Mouse (Mus musculus) heart, postnatal 14 days (tissue): ENCODE results near the gene Sos1. TPM values are rescaled to one million over a fixed set of nuclear protein-coding genes. Genes with fewer than 3 reads are reported as not detected.

Experiments
- DNase-seq, 2 experiments: peaks; one replicate each; pipeline ENCODE4 v3.0.0; 2021 to 2022
- intact Hi-C: fragments of 180-260 bp; cut with DNase I; formaldehyde crosslinking; loops from one replicate; pipeline ENCODE4 v1.15.1; 2025
- long read RNA-seq, 2 experiments: library from polyadenylated mRNA; stranded (forward); transcript quantifications; one replicate each; pipeline ENCODE4 v2.0.0; 2021
- total RNA-seq, 2 experiments: library from RNA; stranded (reverse); gene quantifications; 2 replicates each; pipeline ENCODE4 v1.2.3; 2021

Sos1 gene
- total RNA-seq: 10 to 100 TPM; 14.1 to 15.6 TPM
- long read RNA-seq, experiment 1, full-length matches to known transcripts: 3 of 5 reads
- long read RNA-seq, experiment 1, partial matches to known transcripts: 1 of 5 reads
- long read RNA-seq, experiment 1, other reads (novel, unspliced or antisense): 1 of 5 reads
- long read RNA-seq, experiment 2, full-length matches to known transcripts: 3 of 6 reads
- long read RNA-seq, experiment 2, partial matches to known transcripts: 0 of 6 reads
- long read RNA-seq, experiment 2, other reads (novel, unspliced or antisense): 3 of 6 reads

DNA sequence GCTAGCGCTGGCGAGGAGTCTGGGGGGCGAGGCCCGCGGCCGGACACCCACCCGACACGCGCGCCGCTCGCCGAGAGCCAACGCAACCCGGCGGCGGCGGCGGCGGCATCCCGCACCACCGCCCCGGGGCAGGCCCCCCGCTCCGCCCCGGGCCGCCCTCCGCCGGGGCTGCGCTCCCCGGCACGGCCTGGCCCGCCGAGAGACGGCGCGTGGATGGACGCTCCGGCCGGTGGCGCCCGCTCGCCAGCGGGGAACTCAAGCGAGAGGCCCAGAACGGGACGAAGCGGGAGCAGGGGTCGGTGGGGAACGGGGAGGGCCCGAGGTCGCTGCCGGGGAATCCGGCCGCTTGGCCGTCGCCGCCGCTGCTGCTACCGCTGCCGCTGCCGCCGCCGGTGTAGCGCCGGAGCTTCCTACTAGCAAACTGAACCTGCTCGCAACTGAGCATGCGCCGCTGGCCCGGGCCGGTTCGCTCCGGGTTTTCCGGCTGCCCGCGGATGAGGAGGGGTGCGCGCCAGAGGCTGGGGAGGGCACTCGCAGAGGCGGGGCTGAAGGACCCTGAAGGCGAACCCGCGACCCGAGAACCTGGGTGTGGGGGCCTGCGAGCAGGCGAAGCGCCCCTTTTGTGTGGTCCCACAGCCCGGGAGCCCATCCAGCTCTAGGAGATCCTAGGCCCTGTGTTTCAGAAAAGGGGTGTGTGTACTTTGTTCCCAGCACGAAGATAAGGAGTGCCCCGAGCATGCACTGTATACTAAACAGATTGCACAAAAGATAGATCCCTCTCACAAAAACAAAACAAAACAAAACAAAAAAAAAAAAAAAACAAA lies at the start of gene Sos1:
Gene Sos1 (minus strand): TSS at position 423 of the 824 bp plus-strand sequence.
- intact Hi-C loops: no loop called here
- DNase-seq: peak; percentile 97 to 98

DNA sequence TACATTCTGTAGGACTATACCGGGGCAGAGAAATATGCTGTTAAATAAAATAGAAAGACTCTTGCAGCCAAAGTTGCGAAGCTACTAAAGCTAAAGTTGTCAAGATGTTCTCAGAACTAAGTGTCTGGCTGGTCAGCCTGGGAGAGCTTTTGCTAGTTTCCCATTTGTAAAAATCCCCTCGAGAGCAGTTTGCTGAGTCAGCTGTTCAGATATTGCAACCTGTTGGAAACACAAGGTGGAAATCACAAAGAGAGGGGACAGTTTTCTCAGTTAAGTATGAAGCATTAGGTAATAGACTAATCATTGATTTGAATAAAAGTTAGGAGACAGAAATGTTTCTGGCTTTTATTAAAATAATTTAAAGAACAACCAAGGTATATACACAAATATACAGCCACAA lies 43.0 kb upstream of the Sos1 start:
- no peak for DNase-seq
- intact Hi-C loops: no loop called here

DNA sequence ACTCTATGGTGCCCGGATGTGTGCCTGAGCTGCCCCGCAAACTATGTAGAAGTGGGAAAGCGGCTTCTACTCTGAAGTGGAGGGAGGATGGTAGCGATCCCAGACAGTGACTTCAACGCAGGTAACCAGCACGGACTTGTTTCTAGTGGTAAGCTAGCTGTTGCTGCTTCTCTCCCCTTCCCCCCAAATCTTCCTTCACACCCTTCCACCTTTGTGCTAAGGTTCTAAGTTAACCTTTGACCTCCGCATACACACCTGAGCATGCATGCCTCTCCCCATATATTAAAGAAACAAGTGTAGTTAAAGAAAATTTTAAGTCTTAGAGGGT lies 41.9 kb upstream of the Sos1 start:
- no peak for DNase-seq
- intact Hi-C loops: no loop called here

DNA sequence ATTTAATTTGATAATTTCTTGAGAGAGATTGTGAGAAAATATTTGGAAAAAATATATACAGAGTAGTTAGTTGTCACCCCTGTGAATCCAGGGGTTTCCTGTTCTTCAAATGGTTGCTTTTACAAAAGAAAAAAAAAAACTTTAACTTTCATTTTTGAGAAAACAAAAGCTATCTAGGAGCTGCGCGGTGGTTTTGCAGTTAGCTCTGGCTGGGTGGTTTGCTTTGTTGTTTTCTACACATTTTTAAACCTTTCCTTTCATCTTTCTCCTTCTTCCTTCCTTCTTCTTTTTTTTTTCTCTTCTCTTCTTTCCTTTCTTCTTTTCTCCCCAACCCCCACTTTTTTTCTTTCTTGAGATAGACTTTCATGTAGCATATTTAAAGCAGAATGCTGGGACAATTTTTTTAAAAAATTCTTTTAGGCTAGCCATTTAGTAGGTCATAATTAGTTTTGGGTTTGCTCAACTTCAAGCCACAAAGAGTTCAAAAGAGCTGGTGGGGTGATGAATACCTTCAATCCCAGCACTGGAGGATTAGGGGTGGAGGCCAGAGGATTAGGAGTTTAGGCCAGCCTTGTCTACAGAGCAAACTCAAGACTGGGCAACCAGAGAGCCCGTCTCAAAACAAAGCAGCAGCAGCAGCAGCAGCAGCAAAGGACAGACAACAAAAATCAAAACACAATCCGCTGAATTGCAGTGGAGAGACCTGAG lies 41.4 kb upstream of the Sos1 start:
- intact Hi-C loops: no loop called here
- no peak for DNase-seq

DNA sequence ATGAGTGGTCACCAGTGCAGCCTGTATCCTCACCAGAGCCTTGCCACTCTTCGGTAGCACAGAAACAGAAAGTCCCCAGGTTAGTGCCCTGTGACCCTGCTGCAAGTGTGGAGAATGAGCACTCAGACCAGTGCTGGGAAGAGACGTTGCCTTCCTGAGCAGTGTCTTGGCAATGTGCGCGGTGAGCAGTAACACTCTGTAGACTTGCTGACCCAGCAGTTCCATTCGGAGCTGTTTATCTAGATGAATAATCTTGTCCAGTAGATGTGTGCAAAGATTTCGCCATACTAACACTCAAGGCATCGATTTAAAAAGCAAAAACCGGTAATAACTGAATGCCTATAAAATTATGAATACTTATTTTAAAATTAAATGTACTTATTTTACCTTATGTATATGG lies 40.3 kb upstream of the Sos1 start:
- intact Hi-C loops: no loop called here
- no peak for DNase-seq

- intact Hi-C loops: no loop called here
- DNase-seq: no peak
These were observed 38.6 kb upstream of the Sos1 start for GRCm38 (mm10) chr17:80518811-80519210.

DNA sequence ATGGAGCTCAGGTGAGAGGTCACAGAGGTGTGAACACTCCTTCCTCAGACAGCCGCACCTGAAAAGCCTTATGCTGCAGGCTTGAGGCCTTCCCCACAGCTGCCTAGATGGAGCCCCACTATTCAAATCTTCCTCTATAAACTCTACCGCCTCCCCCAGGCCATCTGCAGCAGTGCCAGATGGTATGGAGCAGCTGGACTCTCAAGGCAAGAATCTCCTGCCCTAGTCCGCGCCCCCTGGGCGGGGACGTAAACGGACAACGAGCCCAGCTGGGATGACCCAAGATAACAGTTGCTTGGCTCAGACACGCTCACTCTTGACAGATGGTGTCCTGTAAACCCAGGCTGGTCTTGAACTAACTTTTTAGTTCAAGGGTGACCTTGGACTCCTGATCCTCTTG lies 37.0 kb upstream of the Sos1 start:
- intact Hi-C loops: no loop called here

GRCm38 (mm10) chr17:80515956-80516355 lies 35.7 kb upstream of the Sos1 start:
- DNase-seq: no peak
- intact Hi-C loops: no loop called here

More for the DNA sequence above, 37.0 kb upstream of the Sos1 start:
- no peak for DNase-seq

- intact Hi-C loops: no loop called here
- DNase-seq: no peak
These were observed 35.3 kb upstream of the Sos1 start for GRCm38 (mm10) chr17:80515513-80515912.

DNA sequence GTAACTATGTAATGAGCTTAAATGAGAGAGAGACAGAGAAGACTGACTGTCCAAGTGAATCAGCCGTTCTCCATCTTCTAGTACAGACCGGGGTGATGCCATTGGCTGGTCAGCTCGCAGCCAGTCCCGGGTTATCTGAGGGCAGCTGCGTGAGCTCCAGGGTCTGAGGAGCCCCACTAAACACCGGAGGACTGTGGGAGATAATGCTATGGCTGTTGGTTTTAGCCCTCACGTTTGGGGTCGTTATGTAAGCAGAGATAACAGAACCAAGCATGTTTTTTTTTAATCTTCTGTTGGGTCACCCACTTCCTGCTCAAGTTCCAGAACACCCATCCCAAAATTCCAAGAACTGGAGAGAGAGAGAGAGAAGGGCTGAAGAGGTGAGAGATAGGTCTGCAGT lies 33.5 kb upstream of the Sos1 start:
- no peak for DNase-seq
- intact Hi-C loops: no loop called here

GRCm38 (mm10) chr17:80510459-80510855 lies 30.2 kb upstream of the Sos1 start:
- intact Hi-C loops: no loop called here

DNA sequence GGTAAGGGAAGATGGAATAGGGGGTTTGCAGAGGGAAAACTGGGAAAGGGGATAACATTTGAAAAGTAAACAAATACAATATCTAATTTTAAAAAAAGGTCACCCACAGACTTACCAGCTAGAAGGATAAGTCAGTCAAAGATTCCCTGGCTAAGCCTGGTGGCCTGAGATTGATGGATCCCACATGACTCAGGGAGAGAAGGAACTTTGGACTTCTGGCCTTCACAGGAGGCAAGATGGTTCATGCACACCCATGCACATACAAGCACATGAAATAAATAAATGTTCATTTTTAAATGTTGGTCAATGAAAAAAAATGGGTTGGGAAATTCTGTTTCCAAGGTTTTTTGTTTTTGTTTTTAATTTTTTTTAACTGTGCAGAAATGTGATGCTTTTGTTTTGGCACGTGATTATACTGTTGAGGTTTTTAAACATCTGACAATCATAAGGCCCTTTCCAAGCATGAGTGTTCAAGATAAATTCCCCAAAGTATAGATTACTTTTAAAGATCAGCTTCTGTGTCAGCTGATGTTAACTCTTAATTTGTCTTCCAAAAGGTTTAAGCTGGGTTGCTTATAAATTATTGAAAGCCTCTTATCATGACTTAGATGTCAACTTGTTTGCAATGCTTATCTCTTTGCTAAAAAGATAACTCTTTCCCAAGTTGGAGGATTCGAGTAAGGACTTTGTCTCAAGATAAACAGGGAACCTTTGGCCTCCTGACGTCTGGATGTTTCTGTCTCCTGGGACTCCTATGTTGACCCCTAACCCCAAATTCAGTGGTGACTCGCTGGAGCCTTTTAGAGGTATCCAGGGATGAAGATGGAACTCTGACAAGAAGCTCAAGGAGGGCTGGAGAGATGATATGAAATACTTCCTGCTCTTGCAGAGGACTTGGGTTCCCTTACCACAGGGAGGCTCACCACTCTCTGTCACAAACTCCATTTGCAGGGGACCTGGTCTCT lies 29.5 kb upstream of the Sos1 start:
- DNase-seq: no peak
- intact Hi-C loops: no loop called here

More at GRCm38 (mm10) chr17:80510459-80510855, 30.2 kb upstream of the Sos1 start:
- no peak for DNase-seq

DNA sequence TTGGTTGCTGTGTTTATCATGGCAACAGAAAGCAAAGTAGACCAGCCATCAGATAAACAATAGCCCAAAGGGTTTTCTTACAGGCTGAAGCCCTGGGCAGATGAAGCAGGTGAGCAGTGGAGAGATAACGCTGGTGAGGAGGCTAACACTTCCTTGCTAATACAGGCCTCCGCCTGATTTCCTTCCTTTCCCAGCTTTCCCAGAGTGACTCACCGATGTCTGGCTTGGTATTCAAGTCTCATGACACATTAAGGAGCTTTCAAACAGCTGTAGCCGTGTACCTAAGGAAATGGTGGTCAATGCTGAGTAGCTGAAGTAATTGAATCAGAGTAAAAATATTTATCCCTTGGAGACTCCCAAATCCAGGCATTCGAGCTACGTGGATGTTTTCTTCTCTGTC lies 25.5 kb upstream of the Sos1 start:
- DNase-seq: no peak
- intact Hi-C loops: no loop called here

GRCm38 (mm10) chr17:80505342-80505741 lies 25.1 kb upstream of the Sos1 start:
- intact Hi-C loops: no loop called here

GRCm38 (mm10) chr17:80501805-80502172 lies 21.5 kb upstream of the Sos1 start:
- intact Hi-C loops: no loop called here
- DNase-seq: no peak

More at GRCm38 (mm10) chr17:80505342-80505741, 25.1 kb upstream of the Sos1 start:
- no peak for DNase-seq

DNA sequence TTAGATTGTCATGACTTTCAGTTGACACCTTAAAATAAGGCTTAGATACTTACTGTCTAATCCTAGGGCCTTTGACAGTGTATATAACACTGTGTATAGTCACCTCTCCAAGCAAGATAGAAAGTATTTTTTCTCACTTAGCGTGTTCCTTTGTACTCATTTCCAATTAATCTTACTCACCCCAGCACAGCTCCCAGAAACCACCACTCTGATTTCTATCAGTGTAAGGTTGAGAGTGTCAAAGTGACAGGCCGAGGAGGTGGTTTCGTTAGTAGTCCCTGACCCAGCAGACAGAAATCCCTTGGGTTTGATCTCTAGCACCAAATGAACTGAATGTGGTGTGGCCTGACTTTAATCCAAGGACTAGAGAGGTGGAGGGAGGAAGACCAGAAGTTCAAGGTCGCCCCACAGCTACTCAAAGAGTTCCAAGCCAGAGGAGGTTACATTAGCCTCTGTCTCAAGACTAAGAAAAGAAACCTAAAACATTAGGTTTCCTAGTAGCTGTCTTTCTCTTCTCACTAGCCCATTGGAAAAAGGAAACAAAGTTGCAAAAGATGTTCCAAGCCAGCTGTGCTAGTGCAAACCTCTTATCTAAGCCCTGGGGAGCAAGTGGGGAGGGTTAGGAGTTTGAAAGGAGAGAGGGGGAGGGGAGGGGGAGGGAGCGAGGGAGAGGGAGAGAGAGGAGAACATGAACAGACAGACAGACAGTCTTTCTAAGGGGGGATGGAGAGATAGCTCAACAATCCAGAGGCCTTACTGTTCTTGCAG lies 21.0 kb upstream of the Sos1 start:
- DNase-seq: no peak

DNA sequence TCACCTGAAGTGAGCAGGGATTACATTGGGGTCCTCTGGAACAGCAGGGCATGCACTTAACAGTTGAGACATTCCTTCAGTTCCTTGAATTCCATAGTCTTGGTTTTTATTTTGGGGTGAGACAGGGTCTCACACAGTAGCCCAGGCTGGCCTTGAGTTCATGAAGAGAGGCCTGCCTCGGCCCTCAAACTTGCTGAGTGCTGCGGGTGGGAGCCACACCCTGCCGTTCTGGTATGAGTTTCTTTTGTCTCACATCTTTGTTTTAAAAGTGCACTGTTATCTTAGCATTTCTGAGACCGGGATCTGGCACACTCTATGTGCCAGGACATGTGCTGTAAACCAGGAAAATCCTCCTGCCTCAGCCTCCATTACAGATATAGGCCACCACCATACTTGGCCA lies 19.8 kb upstream of the Sos1 start:
- intact Hi-C loops: no loop called here
- no peak for DNase-seq

More for the DNA sequence above, 21.0 kb upstream of the Sos1 start:
- intact Hi-C loops: no loop called here

- DNase-seq: no peak
- intact Hi-C loops: no loop called here
These were observed 18.5 kb upstream of the Sos1 start for GRCm38 (mm10) chr17:80498600-80499268.

- no peak for DNase-seq
- intact Hi-C loops: no loop called here
These were observed 16.9 kb upstream of the Sos1 start for GRCm38 (mm10) chr17:80497183-80497601.
